Mouse (Mus musculus) adrenal gland, adult 18-20 months (tissue): Measurements from ENCODE around the gene Mef2d. TPM values are rescaled to one million over a fixed set of nuclear protein-coding genes. Genes with fewer than 3 reads are reported as not detected.
A peak's percentile ranks its signal among the peaks of the same experiment; 100 is the strongest.

ENCODE experiments used
- DNase-seq, 2 experiments: peaks; one replicate each; pipeline ENCODE4 v3.0.0; 2021 to 2022; ENCODE audit warnings: low spot score in 2 of 2
- total RNA-seq, 2 experiments: library from RNA; stranded (reverse); gene quantifications; 1 replicate in 1 of 2; 2 replicates in 1 of 2; pipeline ENCODE4 v1.2.3; 2021

Gene Mef2d
- total RNA-seq, 2 experiments from 2014 or later: 83.3 to 90.7 TPM

- no peak for DNase-seq
Measured at GRCm38 (mm10) chr3:88205563-88206491, 63.7 kb downstream of the Mef2d start.

GRCm38 (mm10) chr3:88206500-88206899, 64.3 kb downstream of the Mef2d start:
- no peak for DNase-seq

GRCm38 (mm10) chr3:88206901-88207371, 64.8 kb downstream of the Mef2d start:
- no peak for DNase-seq

GRCm38 (mm10) chr3:88207451-88208100, 65.4 kb downstream of the Mef2d start:
- DNase-seq: no peak

GRCm38 (mm10) chr3:88208226-88208720, 66.1 kb downstream of the Mef2d start:
- no peak for DNase-seq

- DNase-seq: no peak
Measured at GRCm38 (mm10) chr3:88209306-88209705, 67.1 kb downstream of the Mef2d start.

- DNase-seq: no peak
Measured at GRCm38 (mm10) chr3:88210121-88210520, 67.9 kb downstream of the Mef2d start.

- DNase-seq: no peak
Measured at GRCm38 (mm10) chr3:88210918-88211317, 68.7 kb downstream of the Mef2d start.

GRCm38 (mm10) chr3:88212356-88212755, 70.2 kb downstream of the Mef2d start:
- no peak for DNase-seq

GRCm38 (mm10) chr3:88213019-88213418, 70.8 kb downstream of the Mef2d start:
- DNase-seq: no peak

GRCm38 (mm10) chr3:88214197-88214938, 72.2 kb downstream of the Mef2d start:
- DNase-seq: no peak

GRCm38 (mm10) chr3:88214971-88215552, 72.9 kb downstream of the Mef2d start:
- no peak for DNase-seq

- DNase-seq: no peak
Measured at GRCm38 (mm10) chr3:88215553-88216004, 73.4 kb downstream of the Mef2d start.

GRCm38 (mm10) chr3:88216116-88216515, 73.9 kb downstream of the Mef2d start:
- DNase-seq: no peak

GRCm38 (mm10) chr3:88216534-88217326, 74.6 kb downstream of the Mef2d start:
- DNase-seq: no peak

- no peak for DNase-seq
Measured at GRCm38 (mm10) chr3:88217679-88218078, 75.5 kb downstream of the Mef2d start.

- no peak for DNase-seq
Measured at GRCm38 (mm10) chr3:88219940-88220339, 77.8 kb downstream of the Mef2d start.

- DNase-seq: peak; percentile 72 to 74
Measured at GRCm38 (mm10) chr3:88220842-88221241, 78.7 kb downstream of the Mef2d start.
